Mouse (Mus musculus): Measurements from ENCODE around the gene Frmpd1. TPM values are rescaled to one million over a fixed set of nuclear protein-coding genes. Genes with fewer than 3 reads are reported as not detected.
A peak's percentile ranks its signal among the peaks of the same experiment; 100 is the strongest.

The Frmpd1 gene
- polyA plus RNA-seq, 1 experiment: not detected

DNA sequence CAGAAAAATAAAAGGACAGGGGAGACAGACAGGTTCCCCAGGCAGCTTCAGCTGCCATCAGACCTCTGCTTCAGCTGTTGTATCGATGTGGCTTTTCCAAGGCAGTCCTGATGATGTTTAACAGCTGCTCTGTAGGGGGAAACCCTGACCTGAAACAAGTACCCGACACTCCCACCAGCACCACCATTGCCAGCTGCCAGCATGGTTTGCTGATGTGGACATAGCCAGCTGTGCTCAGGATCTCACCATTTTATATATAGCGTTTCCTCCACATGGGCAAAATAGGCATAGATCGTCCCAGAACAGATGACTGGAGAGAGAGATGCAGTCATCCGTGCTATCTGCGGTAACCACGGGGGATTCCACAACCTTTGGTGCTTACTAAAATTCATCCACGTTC, 91.1 kb downstream of the Frmpd1 start:
- TF ChIP-seq POLR2A (IDR thresholded peaks at IDR 0.05; ENCODE audit: borderline replicate concordance, control insufficient read depth, low read depth, low read length): no peak
- no peak for TF ChIP-seq CTCF (IDR thresholded peaks at IDR 0.05; ENCODE audit: control insufficient read depth, insufficient read depth, low read length)
- Histone ChIP-seq H3K27ac (ENCODE audit: control insufficient read depth, insufficient read depth, low read depth, low read length, poor library complexity) (no peak overlapping the region), H3K4me1 (ENCODE audit: control insufficient read depth, insufficient read depth, low read length) (no peaks in the 10 kb centered on the region), H3K4me3 (replicated peaks; ENCODE audit: control insufficient read depth, low read depth, low read length) (no peak overlapping the region)
- 80% methylated on average over 8 of the region's 8 CpGs for WGBS

DNA sequence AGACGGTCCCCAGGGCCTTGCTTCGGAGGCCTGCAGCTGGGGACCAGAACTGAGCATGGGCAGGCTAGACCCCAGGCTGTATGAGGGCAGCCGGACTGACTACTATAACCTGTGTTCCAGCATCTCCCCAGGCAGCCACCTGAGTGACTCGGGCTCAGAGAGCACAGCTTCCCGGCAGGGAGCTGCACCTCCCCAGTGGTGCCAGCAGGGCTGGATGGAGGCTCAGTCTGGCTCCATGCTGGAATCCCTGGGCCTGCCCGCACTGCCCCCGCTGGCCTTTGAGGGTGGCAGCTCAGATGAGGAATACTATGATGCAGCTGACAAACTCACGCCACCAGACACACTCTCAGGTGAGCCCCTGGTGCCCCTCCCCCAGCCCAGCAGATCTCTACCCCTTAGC, 94.6 kb downstream of the Frmpd1 start:
- WGBS: 68% methylated on average over 8 of the region's 8 CpGs
- Histone ChIP-seq H3K4me1 (ENCODE audit: control insufficient read depth, insufficient read depth, low read length) (no peaks in the 10 kb centered on the region), H3K27ac (ENCODE audit: control insufficient read depth, insufficient read depth, low read depth, low read length, poor library complexity) (no peak overlapping the region), H3K4me3 (replicated peaks; ENCODE audit: control insufficient read depth, low read depth, low read length) (no peak overlapping the region)
- no peak for TF ChIP-seq POLR2A (IDR thresholded peaks at IDR 0.05; ENCODE audit: borderline replicate concordance, control insufficient read depth, low read depth, low read length)

DNA sequence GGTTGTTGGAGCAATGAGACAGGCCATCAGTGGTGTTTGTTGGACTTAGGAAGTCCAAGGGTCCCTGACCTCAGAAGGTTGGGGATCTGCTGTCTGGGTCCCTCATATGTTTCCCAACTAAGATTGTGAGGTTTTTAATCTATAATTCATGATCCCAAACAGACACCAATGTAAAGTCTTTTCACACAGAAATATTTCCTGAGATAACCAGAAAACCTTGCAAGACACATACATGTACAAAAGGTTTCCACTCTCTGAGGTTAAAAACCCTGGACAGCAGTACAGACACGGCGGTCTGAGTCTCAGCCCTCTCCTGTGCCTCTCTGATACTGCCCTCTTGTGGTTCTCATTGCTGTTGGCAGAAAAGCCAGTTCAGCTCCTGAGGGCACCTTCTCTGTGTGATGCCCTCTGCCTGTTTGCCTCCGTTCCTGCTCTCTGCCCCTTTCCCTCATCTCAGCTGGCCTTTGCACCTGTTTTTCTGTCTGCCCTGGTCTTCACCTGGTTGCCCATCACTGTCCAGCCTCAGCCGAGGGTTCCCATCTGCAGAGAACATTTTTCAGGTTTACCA, 95.4 kb downstream of the Frmpd1 start:
- no peak overlapping the region for H3K4me3 ChIP-seq (replicated peaks; ENCODE audit: control insufficient read depth, low read depth, low read length)
- TF ChIP-seq CTCF (IDR thresholded peaks at IDR 0.05; ENCODE audit: control insufficient read depth, insufficient read depth, low read length) (peak; percentile 76), POLR2A (IDR thresholded peaks at IDR 0.05; ENCODE audit: borderline replicate concordance, control insufficient read depth, low read depth, low read length) (no peak)
- 18% methylated on average over 4 of the region's 4 CpGs for WGBS
- no peak overlapping the region for H3K27ac ChIP-seq (ENCODE audit: control insufficient read depth, insufficient read depth, low read depth, low read length, poor library complexity)
- H3K4me1 ChIP-seq (ENCODE audit: control insufficient read depth, insufficient read depth, low read length): no peaks in the 10 kb centered on the region

DNA sequence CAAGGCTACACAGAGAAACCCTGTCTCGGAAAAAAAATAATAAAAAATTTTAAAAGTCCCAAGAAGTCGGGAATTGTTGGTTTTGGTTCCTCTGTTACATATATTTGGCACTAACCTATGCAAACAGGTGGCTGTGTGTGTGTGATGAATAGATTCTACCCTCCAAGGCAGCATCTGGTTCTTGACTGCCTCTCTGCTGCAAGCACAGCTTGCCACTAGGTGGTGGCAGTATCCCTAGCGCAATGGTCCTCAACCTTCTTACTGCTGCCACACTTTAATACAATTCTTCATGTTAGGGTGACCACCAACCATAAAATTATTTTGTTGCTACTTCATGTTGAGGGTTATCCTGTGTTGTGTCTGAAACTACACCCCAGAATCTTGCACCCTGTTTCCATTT, 101.6 kb downstream of the Frmpd1 start:
- WGBS: 44% methylated on average over 3 of the region's 3 CpGs
- TF ChIP-seq CTCF (IDR thresholded peaks at IDR 0.05; ENCODE audit: control insufficient read depth, insufficient read depth, low read length): peak; percentile 69
- TF ChIP-seq POLR2A (IDR thresholded peaks at IDR 0.05; ENCODE audit: borderline replicate concordance, control insufficient read depth, low read depth, low read length): no peak
- H3K4me3 ChIP-seq (replicated peaks; ENCODE audit: control insufficient read depth, low read depth, low read length): no peak overlapping the region

DNA sequence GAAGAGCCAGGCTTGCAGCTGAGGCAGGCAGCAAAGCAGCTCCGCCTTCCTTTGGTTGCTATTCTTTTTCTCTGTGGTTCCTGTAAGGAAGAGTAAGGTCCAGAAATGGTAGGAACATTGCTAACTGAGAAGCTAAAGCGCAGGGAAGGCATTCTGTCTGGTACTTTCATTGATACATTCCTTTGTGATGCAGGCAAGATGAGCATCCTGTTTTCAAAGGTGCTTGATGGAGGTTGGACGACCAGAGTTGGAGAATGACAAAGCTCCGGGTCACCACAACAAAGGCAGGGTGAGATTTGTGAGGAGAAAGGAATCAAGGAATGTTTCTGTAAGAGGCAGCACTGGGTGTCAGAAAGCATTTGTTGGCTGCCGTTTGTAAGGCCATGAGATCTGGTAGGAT, 103.2 kb downstream of the Frmpd1 start:
- 71% methylated on average over 5 of the region's 5 CpGs for WGBS
- no peak for TF ChIP-seq POLR2A (IDR thresholded peaks at IDR 0.05; ENCODE audit: borderline replicate concordance, control insufficient read depth, low read depth, low read length)
- no peak for TF ChIP-seq CTCF (IDR thresholded peaks at IDR 0.05; ENCODE audit: control insufficient read depth, insufficient read depth, low read length)

More for the DNA sequence above, 101.6 kb downstream of the Frmpd1 start:
- H3K27ac ChIP-seq (ENCODE audit: control insufficient read depth, insufficient read depth, low read depth, low read length, poor library complexity): no peak overlapping the region
- no peaks in the 10 kb centered on the region for H3K4me1 ChIP-seq (ENCODE audit: control insufficient read depth, insufficient read depth, low read length)

DNA sequence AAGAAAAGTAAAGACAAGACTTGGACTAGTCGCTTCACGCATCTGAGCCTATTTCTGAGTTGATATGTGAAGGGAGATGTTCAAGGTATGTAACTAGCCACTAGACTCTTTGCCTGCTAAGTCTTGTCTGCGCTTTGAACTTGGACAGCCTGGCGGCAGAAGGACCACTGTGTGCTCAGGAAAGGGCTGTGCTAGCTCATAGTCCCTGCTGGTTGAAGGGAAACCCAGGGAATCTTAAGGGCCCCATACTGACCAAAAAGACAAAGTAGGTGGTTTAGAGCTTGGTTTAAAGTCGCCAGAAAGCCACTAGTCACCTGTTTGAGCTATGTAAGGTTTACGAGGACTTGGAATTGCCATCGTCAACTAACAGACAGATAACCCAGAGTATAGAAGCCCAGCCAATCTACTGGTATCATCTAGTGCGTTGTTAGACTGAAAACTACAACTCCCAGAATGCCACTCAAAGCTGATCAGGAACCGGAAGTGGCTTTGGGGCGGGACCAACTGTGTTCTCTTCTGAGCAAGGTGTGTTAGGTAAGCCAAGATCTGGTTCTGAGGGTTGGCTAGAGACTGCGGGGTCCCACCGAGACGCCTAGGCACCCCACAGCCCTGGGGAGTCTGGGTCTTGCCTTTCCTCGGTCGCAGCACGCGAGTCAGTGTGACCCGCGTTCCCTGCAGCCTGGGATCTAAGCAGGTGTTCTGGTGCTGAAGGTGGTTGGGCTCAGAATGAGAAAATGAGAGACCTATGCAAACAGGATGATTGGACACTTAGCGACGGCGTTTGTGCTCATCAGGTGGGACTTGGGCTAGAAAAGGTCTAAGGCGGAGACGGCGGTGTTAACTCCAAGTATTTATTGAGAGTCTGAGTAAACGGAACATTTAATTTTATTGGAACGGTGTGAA, 112.2 kb downstream of the Frmpd1 start, which contains the start of gene Trmt10b:
Trmt10b (plus strand) TSS at position 466 of the 903 bp plus-strand sequence.
- Histone ChIP-seq H3K27ac (ENCODE audit: control insufficient read depth, insufficient read depth, low read depth, low read length, poor library complexity) (no peak within 1 kb of the TSS), H3K4me1 (ENCODE audit: control insufficient read depth, insufficient read depth, low read length) (no peaks in the 10 kb centered on the region), H3K4me3 (replicated peaks; ENCODE audit: control insufficient read depth, low read depth, low read length) (peak within 1 kb of the TSS; percentile 93)
- no peak for TF ChIP-seq POLR2A (IDR thresholded peaks at IDR 0.05; ENCODE audit: borderline replicate concordance, control insufficient read depth, low read depth, low read length)
- TF ChIP-seq CTCF (IDR thresholded peaks at IDR 0.05; ENCODE audit: control insufficient read depth, insufficient read depth, low read length): no peak
- 16% methylated on average over 27 of the region's 27 CpGs for WGBS

More for the DNA sequence above, 103.2 kb downstream of the Frmpd1 start:
- H3K4me1 ChIP-seq (ENCODE audit: control insufficient read depth, insufficient read depth, low read length): no peaks in the 10 kb centered on the region
- H3K4me3 ChIP-seq (replicated peaks; ENCODE audit: control insufficient read depth, low read depth, low read length): no peak overlapping the region
- no peak overlapping the region for H3K27ac ChIP-seq (ENCODE audit: control insufficient read depth, insufficient read depth, low read depth, low read length, poor library complexity)

DNA sequence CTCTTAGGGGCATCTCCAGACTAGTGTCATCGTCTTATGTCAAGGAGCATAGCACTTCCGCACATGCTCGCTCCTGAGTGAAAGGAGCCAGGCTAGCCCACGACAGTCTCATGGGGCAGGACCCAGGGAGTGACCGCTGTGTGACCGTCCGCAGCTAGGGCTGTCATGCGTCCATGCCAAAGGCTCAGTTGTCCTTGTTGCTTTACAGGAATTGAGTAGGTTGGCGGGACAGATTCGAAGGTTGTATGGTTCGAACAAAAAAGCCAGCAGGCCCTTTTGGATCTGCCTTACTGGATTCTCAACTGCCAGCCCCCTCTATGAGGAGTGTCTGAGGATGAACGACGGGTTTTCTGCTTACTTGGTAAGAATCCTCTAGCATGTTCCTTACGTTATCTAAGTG, 120.9 kb downstream of the Frmpd1 start:
- H3K4me3 ChIP-seq (replicated peaks; ENCODE audit: control insufficient read depth, low read depth, low read length): no peak overlapping the region
- TF ChIP-seq POLR2A (IDR thresholded peaks at IDR 0.05; ENCODE audit: borderline replicate concordance, control insufficient read depth, low read depth, low read length): no peak
- TF ChIP-seq CTCF (IDR thresholded peaks at IDR 0.05; ENCODE audit: control insufficient read depth, insufficient read depth, low read length): no peak
- H3K4me1 ChIP-seq (ENCODE audit: control insufficient read depth, insufficient read depth, low read length): no peaks in the 10 kb centered on the region
- 93% methylated on average over 14 of the region's 14 CpGs for WGBS
- no peak overlapping the region for H3K27ac ChIP-seq (ENCODE audit: control insufficient read depth, insufficient read depth, low read depth, low read length, poor library complexity)

DNA sequence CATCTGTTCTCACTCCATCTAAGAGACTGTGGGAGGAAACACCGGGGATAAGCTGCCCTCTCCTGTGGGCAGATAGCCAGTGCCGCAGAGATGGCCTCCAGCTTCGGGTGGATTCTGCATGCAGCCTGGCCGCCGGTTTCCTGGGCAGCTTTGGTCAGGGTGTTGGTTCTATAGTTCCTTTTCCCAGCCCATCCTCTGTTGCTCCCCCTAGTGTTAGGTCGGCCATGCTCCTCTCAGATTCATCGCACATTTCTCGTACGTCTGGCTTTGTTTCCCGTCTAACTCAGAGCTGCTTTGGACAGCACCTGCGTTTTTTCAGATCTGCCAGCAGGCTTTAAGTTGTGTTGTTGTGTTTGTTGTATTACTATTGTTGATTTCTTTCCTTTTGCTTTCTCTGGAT, 123.4 kb downstream of the Frmpd1 start:
- Histone ChIP-seq H3K4me1 (ENCODE audit: control insufficient read depth, insufficient read depth, low read length) (no peaks in the 10 kb centered on the region), H3K4me3 (replicated peaks; ENCODE audit: control insufficient read depth, low read depth, low read length) (no peak overlapping the region), H3K27ac (ENCODE audit: control insufficient read depth, insufficient read depth, low read depth, low read length, poor library complexity) (no peak overlapping the region)
- TF ChIP-seq CTCF (IDR thresholded peaks at IDR 0.05; ENCODE audit: control insufficient read depth, insufficient read depth, low read length) (peak; percentile 62), POLR2A (IDR thresholded peaks at IDR 0.05; ENCODE audit: borderline replicate concordance, control insufficient read depth, low read depth, low read length) (no peak)
- WGBS: 63% methylated on average over 11 of the region's 11 CpGs
